Mouse (Mus musculus): ENCODE results near the gene Daxx. TPM values are rescaled to one million over a fixed set of nuclear protein-coding genes. Genes with fewer than 3 reads are reported as not detected.

The Daxx gene
- polyA plus RNA-seq, 1 experiment = 56.8 TPM

DNA sequence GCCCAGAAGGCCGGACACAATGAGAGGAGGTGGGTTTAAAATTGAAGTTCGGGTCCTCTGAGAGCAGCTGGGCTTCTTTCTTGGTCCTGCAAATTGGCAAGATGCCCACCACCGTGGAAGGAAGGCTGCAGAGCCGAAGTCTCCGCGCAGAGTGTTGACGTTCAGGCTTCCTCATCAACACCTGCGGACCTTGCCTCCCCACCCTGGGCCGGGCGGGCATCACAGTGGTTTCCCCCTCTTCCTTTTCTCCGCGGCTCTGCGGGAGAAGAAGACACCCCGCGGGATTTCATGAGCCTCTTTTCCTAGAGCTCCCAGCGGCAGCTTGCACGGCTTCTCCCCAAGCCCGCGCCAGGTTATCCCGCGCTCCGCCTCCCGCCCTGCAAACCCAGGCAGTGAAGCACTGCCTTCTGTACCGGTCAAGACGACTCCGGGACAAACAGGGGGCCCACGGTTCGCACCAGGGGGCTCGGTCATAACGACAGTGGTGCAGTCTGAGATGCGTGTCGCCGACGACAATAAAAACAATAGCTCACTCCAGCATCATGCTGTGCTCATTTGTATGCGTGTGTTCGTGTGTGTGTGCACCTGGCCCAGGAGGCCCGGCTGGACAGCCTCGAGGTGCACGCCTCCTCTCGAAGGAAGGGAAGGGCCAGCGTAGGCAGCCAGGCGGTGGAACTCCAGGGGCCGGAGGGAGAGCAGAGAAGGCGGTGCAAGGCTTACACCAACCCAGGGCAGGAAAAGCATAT is 710 bp upstream of the Daxx start:
- TF ChIP-seq CTCF (IDR thresholded peaks at IDR 0.05; ENCODE audit: extremely low read depth, insufficient read depth, insufficient read length, insufficient replicate concordance) (no peak), POLR2A (IDR thresholded peaks at IDR 0.05; ENCODE audit: low read depth, low read length) (no peak)
- Histone ChIP-seq H3K4me1 (ENCODE audit: control insufficient read depth, insufficient read depth, insufficient read length) (peaks cover 3% of the 10 kb centered on the region; the same call in 1 of the 2 replicates), H3K27ac (ENCODE audit: insufficient read depth, low read length) (peak overlapping the region; percentile 79), H3K27me3 (ENCODE audit: control insufficient read depth, insufficient read depth, low read length) (no peaks in the 10 kb centered on the region), H3K36me3 (ENCODE audit: control insufficient read depth, insufficient read depth, low read length) (peaks cover 21% of the 10 kb centered on the region), H3K4me3 (ENCODE audit: extremely low read depth, insufficient read depth, insufficient read length) (peak overlapping the region; percentile 69)
- peak in 1 of 2 experiments; percentile 47 for DNase-seq (ENCODE audit: low read depth in 1 of 2, low spot score in 2 of 2)
- 1% methylated on average over 44 of the region's 44 CpGs for WGBS

DNA sequence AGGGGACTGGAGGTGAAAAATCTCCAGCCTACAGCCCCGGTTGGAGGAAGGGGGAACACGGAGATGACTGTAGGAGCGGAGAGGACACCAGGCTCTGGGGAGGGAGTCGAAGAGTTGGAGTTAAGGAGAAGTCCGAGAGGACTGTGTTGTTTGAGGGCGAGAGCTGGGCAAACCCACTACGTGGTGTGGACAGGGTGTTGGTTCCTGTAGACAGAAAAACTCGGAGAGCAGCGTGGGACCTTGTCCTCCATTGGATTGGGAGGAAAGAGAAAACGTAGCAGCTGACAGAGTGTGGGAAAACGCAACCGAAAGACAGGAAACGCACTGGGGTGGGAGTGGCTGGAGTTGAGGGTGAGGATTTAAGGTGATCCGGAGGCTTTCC is 646 bp downstream of the Daxx start:
- no peak for DNase-seq (ENCODE audit: low read depth in 1 of 2, low spot score in 2 of 2)
- H3K4me3 ChIP-seq (ENCODE audit: extremely low read depth, insufficient read depth, insufficient read length) = peak overlapping the region; percentile 76
- peak overlapping the region; percentile 92 for H3K27ac ChIP-seq (ENCODE audit: insufficient read depth, low read length)
- TF ChIP-seq POLR2A (IDR thresholded peaks at IDR 0.05; ENCODE audit: low read depth, low read length) (no peak), CTCF (IDR thresholded peaks at IDR 0.05; ENCODE audit: extremely low read depth, insufficient read depth, insufficient read length, insufficient replicate concordance) (no peak)
- no peaks in the 10 kb centered on the region for H3K27me3 ChIP-seq (ENCODE audit: control insufficient read depth, insufficient read depth, low read length)
- under 1% methylated on average over 14 of the region's 14 CpGs for WGBS
- H3K36me3 ChIP-seq (ENCODE audit: control insufficient read depth, insufficient read depth, low read length) = peaks cover 27% of the 10 kb centered on the region
- no peaks in the 10 kb centered on the region; the same call in 1 of the 2 replicates for H3K4me1 ChIP-seq (ENCODE audit: control insufficient read depth, insufficient read depth, insufficient read length)

GRCm38 (mm10) chr17:33910346-33911051 is 1.3 kb downstream of the Daxx start:
- no peak for DNase-seq (ENCODE audit: low read depth in 1 of 2, low spot score in 2 of 2)
- Histone ChIP-seq H3K36me3 (ENCODE audit: control insufficient read depth, insufficient read depth, low read length) (peaks cover 28% of the 10 kb centered on the region), H3K27ac (ENCODE audit: insufficient read depth, low read length) (peak overlapping the region; percentile 92), H3K4me1 (ENCODE audit: control insufficient read depth, insufficient read depth, insufficient read length) (peaks cover 2% of the 10 kb centered on the region; the same call in 1 of the 2 replicates), H3K4me3 (ENCODE audit: extremely low read depth, insufficient read depth, insufficient read length) (peak overlapping the region; percentile 76), H3K27me3 (ENCODE audit: control insufficient read depth, insufficient read depth, low read length) (no peaks in the 10 kb centered on the region)
- no peak for TF ChIP-seq POLR2A (IDR thresholded peaks at IDR 0.05; ENCODE audit: low read depth, low read length)
- no peak for TF ChIP-seq CTCF (IDR thresholded peaks at IDR 0.05; ENCODE audit: extremely low read depth, insufficient read depth, insufficient read length, insufficient replicate concordance)
- 41% methylated on average over 11 of the region's 11 CpGs for WGBS

DNA sequence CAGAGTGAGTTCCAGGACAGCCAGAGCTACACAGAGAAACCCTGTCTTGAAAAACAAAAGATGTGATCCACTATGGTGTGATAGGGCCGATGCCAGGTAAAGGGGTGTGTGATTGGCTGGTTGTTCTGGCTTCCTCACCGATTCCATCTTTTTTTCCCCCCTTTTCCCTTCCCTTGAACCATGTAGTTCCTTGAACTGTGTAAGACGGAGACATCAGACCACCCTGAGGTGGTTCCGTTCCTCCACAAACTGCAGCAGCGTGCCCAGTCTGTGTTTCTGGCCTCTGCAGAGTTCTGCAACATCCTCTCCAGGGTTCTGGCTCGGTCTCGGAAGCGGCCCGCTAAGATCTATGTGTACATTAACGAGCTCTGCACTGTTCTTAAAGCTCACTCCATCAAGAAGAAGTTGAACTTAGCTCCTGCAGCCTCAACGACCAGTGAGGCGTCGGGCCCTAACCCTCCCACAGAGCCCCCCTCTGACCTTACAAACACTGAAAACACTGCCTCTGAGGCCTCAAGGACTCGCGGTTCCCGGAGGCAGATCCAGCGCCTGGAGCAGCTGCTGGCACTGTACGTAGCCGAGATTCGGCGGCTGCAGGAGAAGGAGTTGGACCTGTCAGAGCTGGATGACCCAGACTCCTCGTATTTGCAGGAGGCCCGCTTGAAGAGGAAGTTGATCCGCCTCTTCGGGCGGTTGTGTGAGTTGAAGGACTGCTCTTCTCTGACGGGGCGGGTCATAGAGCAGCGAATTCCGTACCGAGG is 2.0 kb downstream of the Daxx start:
- Histone ChIP-seq H3K36me3 (ENCODE audit: control insufficient read depth, insufficient read depth, low read length) (peaks cover 28% of the 10 kb centered on the region), H3K27ac (ENCODE audit: insufficient read depth, low read length) (no peak overlapping the region), H3K27me3 (ENCODE audit: control insufficient read depth, insufficient read depth, low read length) (no peaks in the 10 kb centered on the region), H3K4me1 (ENCODE audit: control insufficient read depth, insufficient read depth, insufficient read length) (peaks cover 2% of the 10 kb centered on the region; the same call in 1 of the 2 replicates), H3K4me3 (ENCODE audit: extremely low read depth, insufficient read depth, insufficient read length) (no peak overlapping the region)
- TF ChIP-seq POLR2A (IDR thresholded peaks at IDR 0.05; ENCODE audit: low read depth, low read length) (no peak), CTCF (IDR thresholded peaks at IDR 0.05; ENCODE audit: extremely low read depth, insufficient read depth, insufficient read length, insufficient replicate concordance) (no peak)
- 95% methylated on average over 31 of the region's 31 CpGs for WGBS
- DNase-seq (ENCODE audit: low read depth in 1 of 2, low spot score in 2 of 2) = no peak

GRCm38 (mm10) chr17:33911813-33912414 is 2.7 kb downstream of the Daxx start:
- no peak overlapping the region for H3K27ac ChIP-seq (ENCODE audit: insufficient read depth, low read length)
- no peaks in the 10 kb centered on the region for H3K27me3 ChIP-seq (ENCODE audit: control insufficient read depth, insufficient read depth, low read length)
- TF ChIP-seq CTCF (IDR thresholded peaks at IDR 0.05; ENCODE audit: extremely low read depth, insufficient read depth, insufficient read length, insufficient replicate concordance) (no peak), POLR2A (IDR thresholded peaks at IDR 0.05; ENCODE audit: low read depth, low read length) (no peak)
- no peak overlapping the region for H3K4me3 ChIP-seq (ENCODE audit: extremely low read depth, insufficient read depth, insufficient read length)
- peaks cover 5% of the 10 kb centered on the region; the same call in 1 of the 2 replicates for H3K4me1 ChIP-seq (ENCODE audit: control insufficient read depth, insufficient read depth, insufficient read length)
- WGBS = 93% methylated on average over 28 of the region's 28 CpGs
- H3K36me3 ChIP-seq (ENCODE audit: control insufficient read depth, insufficient read depth, low read length) = peaks cover 28% of the 10 kb centered on the region
- DNase-seq (ENCODE audit: low read depth in 1 of 2, low spot score in 2 of 2) = no peak

GRCm38 (mm10) chr17:33913264-33913663 is 4.0 kb downstream of the Daxx start:
- DNase-seq (ENCODE audit: low read depth in 1 of 2, low spot score in 2 of 2) = no peak
- Histone ChIP-seq H3K4me3 (ENCODE audit: extremely low read depth, insufficient read depth, insufficient read length) (no peak overlapping the region), H3K4me1 (ENCODE audit: control insufficient read depth, insufficient read depth, insufficient read length) (peaks cover 8% of the 10 kb centered on the region; the same call in 1 of the 2 replicates), H3K27me3 (ENCODE audit: control insufficient read depth, insufficient read depth, low read length) (no peaks in the 10 kb centered on the region), H3K27ac (ENCODE audit: insufficient read depth, low read length) (no peak overlapping the region), H3K36me3 (ENCODE audit: control insufficient read depth, insufficient read depth, low read length) (peaks cover 32% of the 10 kb centered on the region)
- no peak for TF ChIP-seq CTCF (IDR thresholded peaks at IDR 0.05; ENCODE audit: extremely low read depth, insufficient read depth, insufficient read length, insufficient replicate concordance)
- TF ChIP-seq POLR2A (IDR thresholded peaks at IDR 0.05; ENCODE audit: low read depth, low read length) = no peak
- WGBS = 93% methylated on average over 10 of the region's 10 CpGs
